Mouse (Mus musculus) ES-Bruce4 (cell line): ENCODE measurements around the gene Hspbap1.

ENCODE experiments used
- CTCF ChIP-seq: IDR thresholded peaks from one replicate; pipeline ENCODE4 v1.8.1; 2011; ENCODE audit warnings: low read depth, low read length
- EP300 ChIP-seq: IDR thresholded peaks from 2 replicates; pipeline ENCODE4 v1.6.1; 2011; ENCODE audit warnings: low read depth, low read length; ENCODE audit not compliant: insufficient read depth
- POLR2A ChIP-seq: IDR thresholded peaks from one replicate; pipeline ENCODE4 v1.8.1; 2011; ENCODE audit warnings: low read length; ENCODE audit not compliant: insufficient read depth

- TF ChIP-seq CTCF (no peak), POLR2A (no peak), EP300 (no peak)
Measured at GRCm38 (mm10) chr16:35781096-35781495, 10.9 kb downstream of the Hspbap1 start.
